Mouse (Mus musculus) midbrain, embryonic 11.5 days (tissue): Measurements from ENCODE around the gene Gm2000. TPM values are rescaled to one million over a fixed set of nuclear protein-coding genes. Genes with fewer than 3 reads are reported as not detected.
A peak's percentile ranks its signal among the peaks of the same experiment; 100 is the strongest.

Experiments used
- ATAC-seq: fragments of 200-750 bp; cut with Nextera tagmentation; 2 replicates; pipeline ENCODE4 v1.8.0; 2017; ENCODE audit warnings: moderate TSS enrichment, moderate library complexity; ENCODE audit not compliant: low FRiP score
- DNase-seq: peaks from one replicate; pipeline ENCODE4 v3.0.0; 2015; ENCODE audit warnings: low spot score; ENCODE audit errors: missing footprints
- H3K27ac ChIP-seq: fragments of 300-500 bp; sonication (generic); 2 replicates; pipeline ENCODE4 v1.5.1; 2014; ENCODE audit warnings: low read depth, low read length
- H3K27me3 ChIP-seq: fragments of 300-500 bp; sonication (generic); 2 replicates; pipeline ENCODE4 v1.6.1; 2014; ENCODE audit warnings: mild to moderate bottlenecking, low read length, moderate library complexity, mixed read lengths; ENCODE audit not compliant: control insufficient read depth, insufficient read depth
- H3K36me3 ChIP-seq: fragments of 300-500 bp; sonication (generic); 2 replicates; pipeline ENCODE4 v1.6.1; 2014; ENCODE audit warnings: mild to moderate bottlenecking, low read length, moderate library complexity, mixed read lengths; ENCODE audit not compliant: control insufficient read depth, insufficient read depth
- H3K4me1 ChIP-seq: fragments of 300-500 bp; sonication (generic); 2 replicates; pipeline ENCODE4 v1.6.1; 2014; ENCODE audit warnings: low read length; ENCODE audit not compliant: control insufficient read depth, insufficient read depth
- H3K4me2 ChIP-seq: fragments of 300-500 bp; sonication (generic); 2 replicates; pipeline ENCODE4 v1.6.1; 2014; ENCODE audit warnings: mild to moderate bottlenecking, moderate library complexity
- H3K4me3 ChIP-seq: fragments of 300-500 bp; sonication (generic); 2 replicates; pipeline ENCODE4 v1.5.1; 2014; ENCODE audit warnings: low read depth, low read length
- H3K9ac ChIP-seq: fragments of 300-500 bp; sonication (generic); 2 replicates; pipeline ENCODE4 v1.6.1; 2014; ENCODE audit warnings: low read length
- H3K9me3 ChIP-seq: fragments of 300-500 bp; sonication (generic); 2 replicates; pipeline ENCODE4 v1.6.1; 2016; ENCODE audit warnings: low read length; ENCODE audit not compliant: control insufficient read depth
- WGBS: fragments of 180-500 bp; shearing (Covaris S2); extraction: QIAGEN DNeasy Blood & Tissue Kit; methylation state at CpG from one replicate; pipeline ENCODE4 v1.1.7; 2014; 5-methylcytosine and 5-hydroxymethylcytosine counted together
- polyA plus RNA-seq: library from polyadenylated mRNA; unstranded; fragments of >200 nt; fragmentation: Nextera tagmentation; extraction: Ambion mirVana; gene quantifications from 2 replicates; pipeline ENCODE4 v1.2.1, GENCODE M21; 2014

Gm2000 gene
- 900 and 949 TPM in 2 replicates for polyA plus RNA-seq

DNA sequence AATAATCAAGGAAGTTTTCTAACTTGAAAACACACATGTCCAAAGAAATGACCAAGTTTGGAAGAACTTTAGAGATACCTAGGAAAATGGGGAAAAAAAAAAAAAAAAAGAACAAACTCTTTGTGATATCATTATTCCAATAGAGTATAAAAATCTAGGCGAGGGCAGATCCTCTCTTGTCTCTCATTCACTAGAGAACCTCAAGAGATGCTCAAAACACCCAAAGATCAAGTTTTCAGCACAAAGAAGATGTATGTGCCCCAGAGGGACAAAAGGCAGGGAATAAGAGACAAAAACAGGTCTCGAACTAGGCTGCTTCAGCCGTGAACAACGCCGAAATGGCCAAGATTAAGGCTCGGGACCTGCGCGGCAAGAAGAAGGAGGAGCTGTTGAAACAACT is at the start of gene Gm2000:
Gene Gm2000, plus strand, starts transcription at position 301 of the 400 bp plus-strand sequence.
- H3K9ac ChIP-seq: no peak within 1 kb of the TSS
- no peak within 1 kb of the TSS for H3K27ac ChIP-seq
- H3K4me3 ChIP-seq: no peak within 1 kb of the TSS
- H3K4me1 ChIP-seq: no peaks in the 10 kb centered on the region
- H3K9me3 ChIP-seq: no peaks in the 10 kb centered on the region
- ATAC-seq (no peak), DNase-seq (no peak)
- WGBS: 94% methylated on average over 8 of the region's 8 CpGs
- no peak within 1 kb of the TSS for H3K4me2 ChIP-seq
- no peaks in the 10 kb centered on the region for H3K27me3 ChIP-seq
- no peaks in the 10 kb centered on the region for H3K36me3 ChIP-seq

DNA sequence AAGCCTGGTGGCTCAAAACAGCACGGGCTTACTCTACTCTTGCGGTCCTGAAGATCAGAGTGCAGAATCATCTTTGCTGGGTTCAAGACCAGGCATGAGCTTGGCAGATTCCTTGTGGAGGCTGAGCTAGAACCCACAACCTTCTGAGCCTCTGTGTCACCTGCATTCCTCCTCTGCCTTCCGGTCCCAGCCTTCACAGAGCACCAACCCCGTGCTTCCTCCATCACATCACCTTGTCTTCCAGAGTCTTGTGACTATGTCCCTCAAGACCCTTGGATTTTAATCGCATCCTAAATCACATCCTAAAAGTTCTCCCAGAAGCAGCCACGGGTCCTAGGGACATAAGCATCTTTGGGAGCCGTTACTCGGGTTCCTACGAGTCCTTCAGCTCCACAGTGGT is 42.7 kb upstream of the Gm2000 start:
- ATAC-seq (no peak), DNase-seq (peak; percentile 81)
- no peaks in the 10 kb centered on the region for H3K9me3 ChIP-seq
- H3K4me1 ChIP-seq: no peaks in the 10 kb centered on the region
- H3K36me3 ChIP-seq: no peaks in the 10 kb centered on the region
- WGBS: 89% methylated on average over 9 of the region's 9 CpGs
- H3K27ac ChIP-seq: no peak overlapping the region
- H3K4me2 ChIP-seq: no peak overlapping the region
- no peak overlapping the region for H3K4me3 ChIP-seq
- H3K9ac ChIP-seq: no peak overlapping the region
- H3K27me3 ChIP-seq: no peaks in the 10 kb centered on the region

DNA sequence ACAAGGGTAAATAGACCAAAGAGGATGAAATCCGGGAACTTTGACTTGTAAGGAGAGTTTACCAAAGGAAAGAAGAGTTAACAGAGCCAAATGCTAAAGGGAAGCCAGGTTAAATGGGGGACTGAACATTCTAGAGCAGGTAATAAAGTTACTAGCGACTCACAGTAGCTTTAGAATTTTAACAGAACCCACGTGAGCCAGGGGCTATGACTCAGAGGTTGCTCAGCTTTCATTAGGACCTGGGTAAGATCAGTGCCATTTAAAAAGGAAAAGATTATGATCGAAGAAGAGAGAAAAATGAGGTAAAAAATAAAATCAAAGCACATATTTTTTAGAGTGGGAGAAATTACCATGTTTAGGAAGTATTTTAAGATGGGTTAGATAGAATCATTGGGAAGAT is 25.0 kb upstream of the Gm2000 start:
- Histone ChIP-seq H3K4me3 (no peak overlapping the region), H3K36me3 (no peaks in the 10 kb centered on the region), H3K27ac (no peak overlapping the region), H3K27me3 (no peaks in the 10 kb centered on the region), H3K4me1 (no peaks in the 10 kb centered on the region), H3K9me3 (no peaks in the 10 kb centered on the region), H3K4me2 (no peak overlapping the region), H3K9ac (no peak overlapping the region)
- DNase-seq: no peak
- 77% methylated on average over 4 of the region's 4 CpGs for WGBS
- ATAC-seq: no peak

DNA sequence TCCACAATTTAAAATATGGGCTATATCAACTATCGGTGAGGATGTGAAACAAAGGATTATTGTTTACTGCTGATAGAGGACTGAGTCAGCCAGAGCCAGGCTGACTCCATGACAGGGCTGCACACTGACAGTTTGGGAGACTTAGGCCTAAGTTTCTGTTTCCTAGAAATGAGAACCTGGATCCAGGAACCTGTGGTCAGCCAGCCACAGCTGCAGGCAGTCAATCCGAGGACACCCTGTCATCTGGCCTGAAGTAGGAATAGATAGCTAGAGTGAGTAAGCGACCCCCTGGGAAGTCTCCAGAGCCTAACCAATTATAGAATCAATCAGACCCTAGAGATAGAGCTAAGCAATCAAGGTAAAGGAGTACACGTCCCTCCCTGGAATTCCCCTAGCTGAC is 21.4 kb upstream of the Gm2000 start:
- no peaks in the 10 kb centered on the region for H3K4me1 ChIP-seq
- no peak overlapping the region for H3K9ac ChIP-seq
- no peak overlapping the region for H3K4me2 ChIP-seq
- DNase-seq: peak; percentile 2
- no peaks in the 10 kb centered on the region for H3K36me3 ChIP-seq
- no peaks in the 10 kb centered on the region for H3K27me3 ChIP-seq
- WGBS: 75% methylated on average over 4 of the region's 4 CpGs
- no peaks in the 10 kb centered on the region for H3K9me3 ChIP-seq
- no peak overlapping the region for H3K27ac ChIP-seq
- ATAC-seq: no peak
- no peak overlapping the region for H3K4me3 ChIP-seq

DNA sequence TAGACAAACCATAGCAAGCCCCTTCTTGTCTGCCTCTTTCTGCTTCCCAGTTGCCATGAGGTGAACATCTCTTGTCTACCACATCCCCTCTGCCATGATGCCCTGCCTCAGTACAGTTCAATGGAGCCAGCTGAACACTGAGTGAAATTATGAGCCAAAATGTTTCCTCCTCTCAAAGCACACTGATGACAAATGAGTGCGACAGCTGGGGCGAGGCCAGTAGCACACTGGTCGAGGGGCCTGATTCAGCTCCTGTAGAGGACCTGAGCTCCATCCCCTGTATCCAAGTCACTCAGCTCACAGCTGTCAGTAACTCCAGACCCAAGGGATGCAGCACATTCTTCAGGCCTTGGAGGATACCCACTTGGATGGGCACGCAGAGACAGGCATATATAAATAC is 20.2 kb upstream of the Gm2000 start:
- H3K9me3 ChIP-seq: no peaks in the 10 kb centered on the region
- H3K27me3 ChIP-seq: no peaks in the 10 kb centered on the region
- no peaks in the 10 kb centered on the region for H3K4me1 ChIP-seq
- WGBS: 88% methylated on average over 4 of the region's 4 CpGs
- H3K9ac ChIP-seq: no peak overlapping the region
- H3K36me3 ChIP-seq: no peaks in the 10 kb centered on the region
- H3K4me3 ChIP-seq: no peak overlapping the region
- H3K4me2 ChIP-seq: no peak overlapping the region
- H3K27ac ChIP-seq: no peak overlapping the region
- DNase-seq (peak; percentile 41), ATAC-seq (no peak)

DNA sequence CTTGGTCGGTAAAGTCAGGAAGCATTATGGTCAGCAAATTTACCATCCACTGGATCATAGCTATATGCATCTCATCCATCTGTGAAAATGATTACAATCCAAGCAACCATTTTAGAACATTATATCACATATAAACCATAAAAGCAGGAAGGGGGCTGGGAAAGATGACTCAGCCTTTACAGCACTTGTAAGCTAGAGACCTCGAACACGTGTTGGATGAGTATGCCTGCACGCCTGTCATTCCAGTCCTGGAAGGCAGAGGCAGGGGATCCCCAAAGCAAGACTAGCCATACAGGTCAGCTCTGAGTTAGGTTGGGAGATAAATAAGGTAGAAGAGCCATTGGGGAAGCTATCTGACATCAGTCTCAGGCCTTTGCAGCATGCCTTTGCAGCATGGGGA is 16.8 kb upstream of the Gm2000 start:
- Histone ChIP-seq H3K4me2 (no peak overlapping the region), H3K27ac (no peak overlapping the region), H3K27me3 (no peaks in the 10 kb centered on the region), H3K4me3 (no peak overlapping the region), H3K9me3 (no peaks in the 10 kb centered on the region), H3K9ac (no peak overlapping the region), H3K4me1 (no peaks in the 10 kb centered on the region), H3K36me3 (no peaks in the 10 kb centered on the region)
- 85% methylated on average over 4 of the region's 4 CpGs for WGBS
- DNase-seq (no peak), ATAC-seq (no peak)

DNA sequence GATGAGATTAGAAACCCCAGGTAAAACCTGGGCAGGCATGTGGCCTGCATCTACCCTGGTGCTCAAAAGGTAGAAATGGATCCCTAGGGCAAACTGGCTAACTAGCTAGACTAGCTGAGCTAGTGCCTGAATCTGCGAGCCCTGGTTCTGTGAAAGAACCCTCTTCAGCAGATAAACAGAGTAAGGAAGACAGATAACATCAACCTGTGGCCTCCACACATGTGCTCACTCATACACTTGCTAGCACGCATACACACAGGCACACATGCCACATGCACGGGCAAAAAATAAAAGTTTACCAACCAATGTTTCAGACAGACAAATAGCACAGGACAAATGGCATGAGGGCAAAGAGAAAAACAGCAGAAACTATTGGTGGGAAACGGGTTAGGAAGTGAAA is 15.4 kb upstream of the Gm2000 start:
- Histone ChIP-seq H3K9me3 (no peaks in the 10 kb centered on the region), H3K27me3 (no peaks in the 10 kb centered on the region), H3K36me3 (no peaks in the 10 kb centered on the region), H3K4me2 (no peak overlapping the region), H3K4me3 (no peak overlapping the region), H3K4me1 (no peaks in the 10 kb centered on the region), H3K27ac (no peak overlapping the region), H3K9ac (no peak overlapping the region)
- ATAC-seq (no peak), DNase-seq (no peak)
- 88% methylated on average over 4 of the region's 4 CpGs for WGBS

DNA sequence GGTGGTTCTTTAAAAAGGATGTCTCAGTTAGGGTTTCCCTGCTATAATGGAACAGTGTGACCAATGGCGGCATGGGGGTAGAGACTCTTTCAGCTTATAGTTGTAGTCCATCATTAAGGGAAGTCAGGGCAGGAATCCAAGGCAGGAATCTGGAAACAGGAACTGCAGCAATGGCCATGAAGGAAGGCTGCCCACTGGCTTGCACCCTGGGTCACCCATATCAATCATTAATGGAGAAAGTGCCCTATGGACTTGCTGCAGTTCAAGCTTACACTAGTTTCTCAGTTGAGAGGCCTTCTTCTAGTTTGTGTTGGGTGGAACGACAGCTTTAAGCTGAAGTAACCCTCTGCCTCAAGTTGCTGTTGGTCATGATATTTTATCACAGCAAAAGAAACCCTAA is 13.4 kb upstream of the Gm2000 start:
- no peak overlapping the region for H3K4me2 ChIP-seq
- 77% methylated on average over 2 of the region's 2 CpGs for WGBS

DNA sequence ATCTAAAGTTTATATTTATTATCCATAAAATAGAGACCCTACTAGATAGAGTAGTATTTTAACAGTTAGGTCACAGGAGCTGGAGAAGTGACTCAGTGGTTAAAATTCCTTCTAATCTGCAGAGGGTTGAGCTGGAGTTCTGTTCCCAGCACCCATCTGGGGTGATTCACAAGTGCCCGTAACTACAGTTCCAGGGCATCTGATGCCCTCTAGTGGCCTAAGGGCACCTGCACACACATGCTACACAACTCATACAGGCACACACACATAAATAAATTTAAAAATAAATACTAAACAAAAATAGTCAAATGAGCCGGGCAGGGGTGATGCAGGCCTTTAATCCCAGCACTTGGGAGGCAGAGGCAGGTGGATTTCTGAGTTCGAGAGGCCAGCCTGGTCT is 15.4 kb downstream of the Gm2000 start:
- Histone ChIP-seq H3K27ac (no peak overlapping the region), H3K9ac (no peak overlapping the region), H3K4me2 (no peak overlapping the region), H3K36me3 (no peaks in the 10 kb centered on the region), H3K9me3 (no peaks in the 10 kb centered on the region), H3K27me3 (no peaks in the 10 kb centered on the region), H3K4me3 (no peak overlapping the region), H3K4me1 (no peaks in the 10 kb centered on the region)
- ATAC-seq: no peak
- 93% methylated on average over 3 of the region's 3 CpGs for WGBS
- DNase-seq: no peak

More for the DNA sequence above, 13.4 kb upstream of the Gm2000 start:
- Histone ChIP-seq H3K9ac (no peak overlapping the region), H3K36me3 (no peaks in the 10 kb centered on the region), H3K9me3 (no peaks in the 10 kb centered on the region), H3K4me1 (no peaks in the 10 kb centered on the region), H3K27ac (no peak overlapping the region), H3K4me3 (no peak overlapping the region), H3K27me3 (no peaks in the 10 kb centered on the region)
- DNase-seq (no peak), ATAC-seq (no peak)

DNA sequence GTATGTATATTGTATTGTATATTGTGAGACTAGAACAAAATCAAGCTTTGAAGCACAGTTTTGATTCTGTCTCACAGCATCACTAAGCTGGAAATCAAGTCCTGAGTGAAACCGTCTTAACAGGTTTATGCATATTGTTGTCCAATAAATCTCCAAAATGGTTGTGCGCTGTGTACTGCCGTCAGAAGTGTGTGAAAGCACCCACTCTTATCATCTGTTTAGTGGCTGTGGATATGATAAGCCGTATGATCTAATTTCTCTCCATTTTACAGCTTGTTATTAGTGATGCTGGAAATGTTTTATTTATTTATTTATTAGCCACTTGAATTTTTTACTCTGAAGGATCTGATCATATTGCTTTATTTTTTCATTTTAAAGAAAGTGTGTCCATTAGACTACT is 20.4 kb downstream of the Gm2000 start:
- no peaks in the 10 kb centered on the region for H3K4me1 ChIP-seq
- WGBS: 91% methylated on average over 4 of the region's 4 CpGs

More for the DNA sequence above, 20.4 kb downstream of the Gm2000 start:
- H3K36me3 ChIP-seq: no peaks in the 10 kb centered on the region
- no peak overlapping the region for H3K4me2 ChIP-seq
- DNase-seq: no peak
- no peak overlapping the region for H3K4me3 ChIP-seq
- ATAC-seq: no peak
- H3K9me3 ChIP-seq: no peaks in the 10 kb centered on the region
- no peak overlapping the region for H3K27ac ChIP-seq
- no peaks in the 10 kb centered on the region for H3K27me3 ChIP-seq
- H3K9ac ChIP-seq: no peak overlapping the region
